Mouse (Mus musculus): ENCODE results near the gene Hist1h4d. TPM values are rescaled to one million over a fixed set of nuclear protein-coding genes. Genes with fewer than 3 reads are reported as not detected.
"Not testable (repeated sequence)": the region's sequence is repeated elsewhere in the genome, so short reads cannot be mapped to it uniquely, and the experiment has no call there.

The Hist1h4d gene
- polyA plus RNA-seq, 1 experiment from 2014 or later: 146 TPM

- Histone ChIP-seq H3K4me1 (replicated peaks) (peaks cover 56% of the 10 kb centered on the region), H3K4me3 (replicated peaks) (peak overlapping the region; percentile 56), H3K9ac (peak overlapping the region; percentile 62), H3K27ac (replicated peaks) (peak overlapping the region; percentile 95), H3K9me3 (replicated peaks) (no peaks in the 10 kb centered on the region), H3K36me3 (replicated peaks) (no peaks in the 10 kb centered on the region), H3K4me2 (peak overlapping the region; percentile 64), H3K27me3 (no peaks in the 10 kb centered on the region)
- 30% methylated on average over 8 of the region's 8 CpGs for WGBS (ENCODE audit: insufficient replicate concordance)
- no peak for ATAC-seq (ENCODE audit: insufficient read depth)
These were observed 29.2 kb upstream of the Hist1h4d start for GRCm38 (mm10) chr13:23551931-23552914.

DNA sequence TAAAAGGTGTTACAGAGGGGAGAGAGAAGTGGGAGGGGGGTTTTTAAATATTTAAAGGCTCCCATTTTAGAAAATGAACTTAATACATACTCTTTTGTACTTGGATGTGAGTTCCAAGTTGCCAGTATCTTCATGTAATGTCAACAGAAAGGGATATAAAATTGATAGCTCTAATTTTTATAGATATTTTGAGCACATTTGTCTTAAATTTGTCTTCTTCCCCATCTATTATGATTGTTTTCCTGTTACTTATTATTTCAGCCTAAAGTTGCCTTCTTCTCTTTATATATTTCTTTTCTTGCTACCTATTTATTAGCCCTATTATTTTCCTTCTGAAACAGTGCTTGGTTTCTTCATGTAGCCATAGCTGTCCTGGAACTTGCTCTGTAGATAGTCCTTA is 28.4 kb upstream of the Hist1h4d start, which contains the start of gene Hist1h1d:
Gene Hist1h1d (plus strand): TSS at position 301 of the 400 bp plus-strand sequence.
- peaks cover 57% of the 10 kb centered on the region for H3K4me1 ChIP-seq (replicated peaks)

GRCm38 (mm10) chr13:23554393-23554792 is 27.0 kb upstream of the Hist1h4d start:
- Histone ChIP-seq H3K4me3 (replicated peaks) (peak overlapping the region; percentile 61), H3K4me1 (replicated peaks) (peaks cover 49% of the 10 kb centered on the region), H3K27me3 (no peaks in the 10 kb centered on the region), H3K9me3 (replicated peaks) (no peaks in the 10 kb centered on the region), H3K27ac (replicated peaks) (peak overlapping the region; percentile 97), H3K36me3 (replicated peaks) (no peaks in the 10 kb centered on the region), H3K4me2 (peak overlapping the region; percentile 71), H3K9ac (peak overlapping the region; percentile 72)
- no peak for ATAC-seq (ENCODE audit: insufficient read depth)
- 12% methylated on average over 9 of the region's 9 CpGs for WGBS (ENCODE audit: insufficient replicate concordance)

More for the DNA sequence above, 28.4 kb upstream of the Hist1h4d start, which contains the start of gene Hist1h1d:
- Histone ChIP-seq H3K9me3 (replicated peaks) (no peaks in the 10 kb centered on the region), H3K4me3 (replicated peaks) (peak within 1 kb of the TSS; percentile 56), H3K36me3 (replicated peaks) (no peaks in the 10 kb centered on the region), H3K27ac (replicated peaks) (peak within 1 kb of the TSS; percentile 97), H3K4me2 (peak within 1 kb of the TSS; percentile 71), H3K9ac (peak within 1 kb of the TSS; percentile 72), H3K27me3 (no peaks in the 10 kb centered on the region)
- ATAC-seq (ENCODE audit: insufficient read depth): no peak

GRCm38 (mm10) chr13:23554925-23555838 is 26.2 kb upstream of the Hist1h4d start:
- H3K4me1 ChIP-seq (replicated peaks): peaks cover 44% of the 10 kb centered on the region
- peak overlapping the region; percentile 97 for H3K27ac ChIP-seq (replicated peaks)
- ATAC-seq (ENCODE audit: insufficient read depth): peak; percentile 72

GRCm38 (mm10) chr13:23555839-23556416 is 25.5 kb upstream of the Hist1h4d start:
- H3K4me2 ChIP-seq: peak overlapping the region; percentile 71
- H3K27me3 ChIP-seq: no peaks in the 10 kb centered on the region
- peaks cover 46% of the 10 kb centered on the region for H3K4me1 ChIP-seq (replicated peaks)
- under 1% methylated on average over 18 of the region's 18 CpGs for WGBS (ENCODE audit: insufficient replicate concordance)
- no peaks in the 10 kb centered on the region for H3K36me3 ChIP-seq (replicated peaks)
- peak overlapping the region; percentile 61 for H3K4me3 ChIP-seq (replicated peaks)
- no peaks in the 10 kb centered on the region for H3K9me3 ChIP-seq (replicated peaks)
- H3K27ac ChIP-seq (replicated peaks): peak overlapping the region; percentile 97
- H3K9ac ChIP-seq: peak overlapping the region; percentile 72
- ATAC-seq (ENCODE audit: insufficient read depth): peak; percentile 41

More at GRCm38 (mm10) chr13:23554925-23555838, 26.2 kb upstream of the Hist1h4d start:
- peak overlapping the region; percentile 71 for H3K4me2 ChIP-seq
- H3K36me3 ChIP-seq (replicated peaks): no peaks in the 10 kb centered on the region
- H3K4me3 ChIP-seq (replicated peaks): peak overlapping the region; percentile 61
- H3K27me3 ChIP-seq: no peaks in the 10 kb centered on the region
- peak overlapping the region; percentile 72 for H3K9ac ChIP-seq
- no peaks in the 10 kb centered on the region for H3K9me3 ChIP-seq (replicated peaks)
- WGBS (ENCODE audit: insufficient replicate concordance): under 1% methylated on average over 54 of the region's 54 CpGs

GRCm38 (mm10) chr13:23556906-23557305 is 24.5 kb upstream of the Hist1h4d start:
- 57% methylated on average over 3 of the region's 3 CpGs for WGBS (ENCODE audit: insufficient replicate concordance)
- Histone ChIP-seq H3K4me1 (replicated peaks) (peaks cover 41% of the 10 kb centered on the region), H3K9me3 (replicated peaks) (no peaks in the 10 kb centered on the region), H3K27ac (replicated peaks) (peak overlapping the region; percentile 97), H3K9ac (peak overlapping the region; percentile 53; the same call in 1 of the 2 replicates), H3K36me3 (replicated peaks) (no peaks in the 10 kb centered on the region), H3K4me3 (replicated peaks) (peak overlapping the region; percentile 61), H3K27me3 (no peaks in the 10 kb centered on the region), H3K4me2 (peak overlapping the region; percentile 71)
- ATAC-seq (ENCODE audit: insufficient read depth): no peak

DNA sequence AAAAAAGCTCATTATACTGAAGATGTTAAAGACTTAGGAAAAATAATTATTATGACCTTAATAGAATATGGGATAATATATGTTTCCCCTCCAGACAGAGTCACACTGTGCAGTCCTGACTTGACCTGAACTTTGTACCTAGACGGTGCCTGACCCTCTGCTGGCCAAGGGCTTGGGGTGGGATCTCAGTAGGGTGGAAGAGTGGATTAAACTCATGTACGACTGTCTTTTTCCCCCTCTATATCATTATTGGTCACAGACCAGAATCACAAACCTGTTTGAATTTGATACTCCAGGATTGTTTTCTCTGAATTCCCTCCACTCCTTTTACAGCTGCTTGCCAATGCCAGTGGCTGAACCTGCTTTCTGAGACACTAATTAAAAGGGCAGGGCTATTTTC is 20.7 kb upstream of the Hist1h4d start:
- H3K4me3 ChIP-seq (replicated peaks): peak overlapping the region; percentile 43
- H3K9ac ChIP-seq: peak overlapping the region; percentile 56
- H3K36me3 ChIP-seq (replicated peaks); ATAC-seq (ENCODE audit: insufficient read depth); H3K9me3 ChIP-seq (replicated peaks); H3K27me3 ChIP-seq: not testable (repeated sequence)
- WGBS (ENCODE audit: insufficient replicate concordance): 23% methylated on average over 2 of the region's 2 CpGs
- peaks cover 45% of the 10 kb centered on the region for H3K4me1 ChIP-seq (replicated peaks)
- peak overlapping the region; percentile 80 for H3K27ac ChIP-seq (replicated peaks)
- peak overlapping the region; percentile 61 for H3K4me2 ChIP-seq

GRCm38 (mm10) chr13:23561531-23561882 is 19.9 kb upstream of the Hist1h4d start:
- WGBS (ENCODE audit: insufficient replicate concordance): 0% methylated on average over 2 of the region's 5 CpGs
- Histone ChIP-seq H3K4me3 (replicated peaks) (peak overlapping the region; percentile 54), H3K4me2 (peak overlapping the region; percentile 82), H3K27ac (replicated peaks) (peak overlapping the region; percentile 98), H3K4me1 (replicated peaks) (peaks cover 44% of the 10 kb centered on the region), H3K9ac (peak overlapping the region; percentile 58; the same call in 1 of the 2 replicates)
- not testable (repeated sequence) for ATAC-seq (ENCODE audit: insufficient read depth); H3K27me3 ChIP-seq; H3K36me3 ChIP-seq (replicated peaks); H3K9me3 ChIP-seq (replicated peaks)

DNA sequence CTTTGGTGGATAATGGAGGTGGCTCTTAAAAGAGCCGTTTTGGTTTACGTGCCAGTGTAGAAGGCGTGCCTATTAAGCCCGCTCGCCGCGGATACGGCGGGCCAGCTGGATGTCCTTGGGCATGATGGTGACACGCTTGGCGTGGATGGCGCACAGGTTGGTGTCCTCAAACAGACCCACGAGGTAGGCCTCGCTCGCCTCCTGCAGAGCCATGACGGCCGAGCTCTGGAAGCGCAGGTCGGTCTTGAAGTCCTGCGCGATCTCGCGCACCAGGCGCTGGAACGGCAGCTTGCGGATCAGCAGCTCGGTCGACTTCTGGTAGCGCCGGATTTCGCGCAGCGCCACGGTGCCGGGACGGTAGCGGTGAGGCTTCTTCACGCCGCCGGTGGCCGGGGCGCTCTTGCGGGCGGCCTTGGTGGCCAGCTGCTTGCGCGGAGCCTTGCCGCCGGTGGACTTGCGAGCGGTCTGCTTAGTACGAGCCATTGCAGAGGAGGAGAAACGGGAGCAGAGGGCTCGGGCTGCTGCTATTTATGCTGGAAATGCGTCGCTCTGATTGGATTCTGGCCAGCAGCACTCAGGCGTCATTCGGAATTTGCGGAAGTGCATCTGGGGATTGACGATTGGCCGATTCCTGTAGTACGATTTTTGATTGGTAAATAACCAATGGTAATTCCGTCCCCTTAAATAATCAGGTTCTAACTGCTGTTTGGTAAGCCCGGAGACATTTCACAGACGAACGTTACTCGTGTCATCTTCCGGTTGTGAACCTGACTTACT is 19.3 kb upstream of the Hist1h4d start, which contains the start of gene Hist1h3e:
Gene Hist1h3e (minus strand): TSS at position 487 of the 777 bp plus-strand sequence.
- not testable (repeated sequence) for H3K9me3 ChIP-seq (replicated peaks); H3K27me3 ChIP-seq; H3K36me3 ChIP-seq (replicated peaks)
- Histone ChIP-seq H3K27ac (replicated peaks) (peak within 1 kb of the TSS; percentile 98), H3K4me2 (peak within 1 kb of the TSS; percentile 82), H3K4me3 (replicated peaks) (peak within 1 kb of the TSS; percentile 54), H3K9ac (peak within 1 kb of the TSS; percentile 61), H3K4me1 (replicated peaks) (peaks cover 40% of the 10 kb centered on the region)
- under 1% methylated on average over 52 of the region's 67 CpGs for WGBS (ENCODE audit: insufficient replicate concordance)
- ATAC-seq (ENCODE audit: insufficient read depth): peak; percentile 93
